Mouse (Mus musculus) heart, postnatal 0 days (tissue): Measurements from ENCODE around the gene Fezf1.

Experiments
- CTCF ChIP-seq: IDR thresholded peaks from 2 replicates; pipeline ENCODE4 v1.5.1; 2016; ENCODE audit warnings: antibody characterized with exemption, control low read depth, low read depth
- EP300 ChIP-seq: IDR thresholded peaks from 2 replicates; pipeline ENCODE4 v1.6.1; 2016; ENCODE audit warnings: antibody characterized with exemption, low read depth

DNA sequence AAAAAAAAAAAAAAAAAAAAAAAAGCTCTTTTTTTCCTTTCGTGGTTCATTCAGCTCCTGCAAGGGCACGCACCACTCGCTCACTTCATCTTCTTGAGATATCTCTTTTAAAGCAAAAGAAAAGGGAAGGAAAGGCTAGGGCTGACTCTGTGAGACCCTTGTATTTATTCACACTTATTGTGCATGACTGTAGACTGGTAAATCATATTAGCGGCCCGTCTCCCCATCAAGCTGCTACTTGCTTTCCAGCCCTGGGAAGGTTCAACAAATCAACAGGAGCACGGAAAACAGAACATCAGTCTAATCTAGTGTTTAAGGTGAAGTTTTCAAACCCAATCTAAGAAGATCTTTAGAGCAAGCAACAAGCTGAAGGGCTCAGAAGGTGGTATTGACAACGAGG is 24.4 kb upstream of the Fezf1 start:
- TF ChIP-seq EP300 (no peak), CTCF (no peak)
